Mouse (Mus musculus) cerebellum, adult 2 months (tissue): ENCODE measurements around the gene Pms2.

Experiments
- CTCF ChIP-seq: fragments of 200-500 bp; IDR thresholded peaks from 2 replicates; pipeline ENCODE4 v1.5.1; 2011; ENCODE audit warnings: low read depth, mild to moderate bottlenecking, control low read depth, low read length, moderate library complexity, borderline replicate concordance; ENCODE audit not compliant: insufficient read depth
- POLR2A ChIP-seq: fragments of 200-500 bp; IDR thresholded peaks from 2 replicates; pipeline ENCODE4 v1.6.1; 2011; ENCODE audit warnings: low read length, control low read depth, borderline replicate concordance; ENCODE audit not compliant: insufficient read depth

DNA sequence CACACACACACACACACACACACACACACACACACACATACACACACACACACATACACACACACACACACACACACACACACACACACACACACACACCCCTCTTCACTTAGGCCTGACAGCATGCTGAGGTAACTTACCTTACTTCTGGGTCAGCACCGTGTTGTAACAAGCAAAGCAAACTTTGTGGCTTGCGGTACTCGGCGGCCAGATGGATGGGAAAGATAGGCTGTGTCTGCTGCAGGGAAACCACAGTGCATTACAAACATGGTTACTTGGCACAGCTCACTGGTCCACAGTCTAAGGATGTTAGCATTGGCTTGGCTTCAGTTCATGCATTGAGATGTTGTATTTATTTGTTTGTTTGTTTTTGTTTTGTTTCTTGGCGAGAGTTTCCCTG lies 16.4 kb upstream of the Pms2 start:
- no peak for TF ChIP-seq POLR2A
- TF ChIP-seq CTCF, result no peak
